Mouse (Mus musculus): ENCODE data around the gene Gm11757. TPM values are rescaled to one million over a fixed set of nuclear protein-coding genes. Genes with fewer than 3 reads are reported as not detected.
"Not testable (repeated sequence)": the region's sequence is repeated elsewhere in the genome, so short reads cannot be mapped to it uniquely, and the experiment has no call there.

The Gm11757 gene
- not detected in 2 replicates for polyA plus RNA-seq (2015; fragmentation: Nextera tagmentation; extraction: Ambion mirVana)

DNA sequence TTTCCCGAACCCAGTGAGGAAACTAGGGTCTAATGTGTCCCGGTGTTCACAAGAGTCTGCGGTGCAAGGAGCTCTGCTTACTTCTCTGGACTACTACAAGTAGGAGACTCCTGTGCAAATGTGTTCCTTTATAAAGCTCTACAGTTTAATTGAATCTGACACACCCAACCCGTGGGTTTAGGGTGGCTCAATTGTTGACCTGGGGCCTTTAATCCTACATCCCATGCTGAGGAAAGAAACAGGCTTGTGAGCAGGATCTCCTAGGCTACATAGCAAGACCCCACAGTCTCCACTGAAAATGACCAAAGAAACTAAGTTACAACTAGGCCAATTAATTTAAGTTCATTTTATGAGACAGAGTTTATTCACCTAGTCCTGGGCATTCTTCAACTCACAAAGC, at the start of gene Gm11757:
TSS of gene Gm11757 (minus strand) at position 101 of the 400 bp plus-strand sequence.
- no CpG with 5 or more reads among the region's 4 CpGs for WGBS
- not testable (repeated sequence) for H3K4me2 ChIP-seq; H3K9ac ChIP-seq; H3K4me3 ChIP-seq; H3K27me3 ChIP-seq; ATAC-seq (replicated peaks; ENCODE audit: insufficient number of reproducible peaks, insufficient read depth, low FRiP score, low read depth); H3K9me3 ChIP-seq (replicated peaks); H3K4me1 ChIP-seq (replicated peaks); H3K27ac ChIP-seq; H3K36me3 ChIP-seq

DNA sequence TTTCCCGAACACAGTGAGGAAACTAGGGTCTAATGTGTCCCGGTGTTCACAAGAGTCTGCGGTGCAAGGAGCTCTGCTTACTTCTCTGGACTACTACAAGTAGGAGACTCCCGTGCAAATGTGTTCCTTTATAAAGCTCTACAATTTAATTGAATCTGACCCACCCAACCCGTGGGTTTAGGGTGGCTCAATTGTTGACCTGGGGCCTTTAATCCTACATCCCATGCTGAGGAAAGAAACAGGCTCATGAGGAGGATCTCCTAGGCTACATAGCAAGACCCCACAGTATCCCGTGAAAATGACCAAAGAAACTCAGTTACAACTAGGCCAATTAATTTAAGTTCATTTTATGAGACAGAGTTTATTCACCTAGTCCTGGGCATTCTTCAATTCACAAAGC, 29.7 kb upstream of the Gm11757 start, which contains the start of gene Gm11756:
TSS of gene Gm11756 (minus strand) at position 101 of the 400 bp plus-strand sequence.
- H3K9ac ChIP-seq; H3K4me2 ChIP-seq; H3K27ac ChIP-seq; ATAC-seq (replicated peaks; ENCODE audit: insufficient number of reproducible peaks, insufficient read depth, low FRiP score, low read depth); H3K36me3 ChIP-seq; H3K9me3 ChIP-seq (replicated peaks); H3K4me3 ChIP-seq; H3K4me1 ChIP-seq (replicated peaks); H3K27me3 ChIP-seq: not testable (repeated sequence)
- WGBS: 77% methylated on average over 6 of the region's 6 CpGs

DNA sequence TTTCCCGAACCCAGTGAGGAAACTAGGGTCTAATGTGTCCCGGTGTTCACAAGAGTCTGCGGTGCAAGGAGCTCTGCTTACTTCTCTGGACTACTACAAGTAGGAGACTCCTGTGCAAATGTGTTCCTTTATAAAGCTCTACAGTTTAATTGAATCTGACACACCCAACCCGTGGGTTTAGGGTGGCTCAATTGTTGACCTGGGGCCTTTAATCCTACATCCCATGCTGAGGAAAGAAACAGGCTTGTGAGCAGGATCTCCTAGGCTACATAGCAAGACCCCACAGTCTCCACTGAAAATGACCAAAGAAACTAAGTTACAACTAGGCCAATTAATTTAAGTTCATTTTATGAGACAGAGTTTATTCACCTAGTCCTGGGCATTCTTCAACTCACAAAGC, 14.9 kb upstream of the Gm11757 start, which contains the start of gene Gm13871:
TSS of gene Gm13871 (minus strand) at position 101 of the 400 bp plus-strand sequence.
- not testable (repeated sequence) for H3K9me3 ChIP-seq (replicated peaks); H3K36me3 ChIP-seq; ATAC-seq (replicated peaks; ENCODE audit: insufficient number of reproducible peaks, insufficient read depth, low FRiP score, low read depth); H3K4me1 ChIP-seq (replicated peaks); H3K4me2 ChIP-seq; H3K27ac ChIP-seq; H3K4me3 ChIP-seq; H3K27me3 ChIP-seq; H3K9ac ChIP-seq
- no CpG with 5 or more reads among the region's 4 CpGs for WGBS

DNA sequence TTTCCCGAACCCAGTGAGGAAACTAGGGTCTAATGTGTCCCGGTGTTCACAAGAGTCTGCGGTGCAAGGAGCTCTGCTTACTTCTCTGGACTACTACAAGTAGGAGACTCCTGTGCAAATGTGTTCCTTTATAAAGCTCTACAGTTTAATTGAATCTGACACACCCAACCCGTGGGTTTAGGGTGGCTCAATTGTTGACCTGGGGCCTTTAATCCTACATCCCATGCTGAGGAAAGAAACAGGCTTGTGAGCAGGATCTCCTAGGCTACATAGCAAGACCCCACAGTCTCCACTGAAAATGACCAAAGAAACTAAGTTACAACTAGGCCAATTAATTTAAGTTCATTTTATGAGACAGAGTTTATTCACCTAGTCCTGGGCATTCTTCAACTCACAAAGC, 14.7 kb downstream of the Gm11757 start, which contains the start of gene Gm11758:
TSS of gene Gm11758 (minus strand) at position 101 of the 400 bp plus-strand sequence.
- not testable (repeated sequence) for H3K4me3 ChIP-seq; ATAC-seq (replicated peaks; ENCODE audit: insufficient number of reproducible peaks, insufficient read depth, low FRiP score, low read depth); H3K36me3 ChIP-seq; H3K4me1 ChIP-seq (replicated peaks); H3K27ac ChIP-seq; H3K4me2 ChIP-seq; H3K9me3 ChIP-seq (replicated peaks); H3K27me3 ChIP-seq; H3K9ac ChIP-seq
- no CpG with 5 or more reads among the region's 4 CpGs for WGBS

Other genes starting within 250 kb of the Gm11757 start
- gene Gm11239, start 222.8 kb downstream of the Gm11757 start, polyA plus RNA-seq (2015; fragmentation: Nextera tagmentation; extraction: Ambion mirVana): not detected in 2 replicates
- not detected in 2 replicates for gene Gm428, start 207.6 kb downstream of the Gm11757 start, polyA plus RNA-seq (2015; fragmentation: Nextera tagmentation; extraction: Ambion mirVana)
- gene Rasef, start 100.1 kb downstream of the Gm11757 start, polyA plus RNA-seq (2015; fragmentation: Nextera tagmentation; extraction: Ambion mirVana): 0.44 and 1.1 TPM in 2 replicates
- gene Gm11758, start 14.8 kb downstream of the Gm11757 start, polyA plus RNA-seq (2015; fragmentation: Nextera tagmentation; extraction: Ambion mirVana): not detected in 2 replicates
- not detected in 2 replicates for gene Gm13871, start 14.8 kb upstream of the Gm11757 start, polyA plus RNA-seq (2015; fragmentation: Nextera tagmentation; extraction: Ambion mirVana)
- not detected in 2 replicates for gene Gm11756, start 29.6 kb upstream of the Gm11757 start, polyA plus RNA-seq (2015; fragmentation: Nextera tagmentation; extraction: Ambion mirVana)
- 1.5 and 1.6 TPM in 2 replicates for gene 2310002L09Rik, start 59.7 kb upstream of the Gm11757 start, polyA plus RNA-seq (2015; fragmentation: Nextera tagmentation; extraction: Ambion mirVana)
- 0.19 and 0.63 TPM in 2 replicates for gene Frmd3, start 122.3 kb upstream of the Gm11757 start, polyA plus RNA-seq (2015; fragmentation: Nextera tagmentation; extraction: Ambion mirVana)

All from heart, embryonic 15.5 days (tissue).